ENCODE assay signal across 8 mouse cellular contexts in the genomic region with DNA sequence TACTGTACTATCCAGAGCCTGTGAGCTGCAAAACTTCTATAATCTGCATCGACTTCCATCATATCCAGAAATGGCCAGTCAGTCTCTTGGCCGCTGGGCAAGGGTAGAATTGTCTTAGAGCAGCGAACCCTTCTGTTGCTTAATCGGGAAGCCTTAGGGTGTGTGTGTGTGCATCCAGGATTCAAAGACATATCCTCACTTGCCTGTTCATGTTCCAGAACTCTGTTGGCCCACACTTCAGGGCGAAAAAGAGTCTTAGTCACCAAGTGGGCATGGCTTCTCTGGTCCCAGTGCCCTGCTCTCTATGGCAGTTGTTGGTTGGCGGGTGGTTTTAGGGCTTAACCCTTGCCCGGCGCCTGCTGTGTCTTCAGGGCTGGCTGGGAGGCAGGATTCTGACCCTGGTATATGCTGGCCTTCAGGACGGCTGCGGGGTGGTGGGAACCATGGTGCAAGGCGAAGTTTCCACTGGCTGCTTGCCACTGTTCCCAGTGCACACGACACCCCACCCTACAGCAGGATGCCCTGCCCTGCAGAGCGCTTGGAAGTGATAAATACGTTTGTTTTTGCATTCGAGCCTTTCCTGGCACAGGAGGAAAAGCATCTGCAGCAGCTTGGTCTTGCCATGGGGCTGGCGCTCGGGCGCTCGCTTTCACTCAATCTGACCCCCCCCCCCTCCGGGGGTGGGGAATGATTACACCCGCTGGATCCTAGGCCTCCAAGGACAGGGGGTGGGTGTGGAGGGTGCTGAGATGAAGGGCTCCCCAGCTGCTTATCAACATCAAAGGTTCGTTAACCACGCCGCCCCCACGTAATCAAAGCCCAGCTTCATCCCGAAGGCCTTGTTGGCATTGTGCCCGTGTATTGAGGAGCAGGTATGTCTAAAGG. TPM values are rescaled to one million over a fixed set of nuclear protein-coding genes. Genes with fewer than 3 reads are reported as not detected.
DNase-seq lines count a peak whose midpoint lies in the region; ATAC-seq lines count a peak whose summit lies in the region.

No protein-coding gene starts in this region.

- WGBS in midbrain, embryonic 14.5 days = 63% methylated on average over 27 of the region's 27 CpGs
- 68% methylated on average over 27 of the region's 27 CpGs for WGBS in midbrain, embryonic 11.5 days
- 40% methylated on average over 27 of the region's 27 CpGs for WGBS in heart, embryonic 15.5 days

- H3K4me3 ChIP-seq in midbrain, embryonic 14.5 days (replicated peaks; ENCODE audit: low read depth, low read length) = no peak overlapping the region
- no peak overlapping the region for H3K4me3 ChIP-seq in midbrain, embryonic 11.5 days (ENCODE audit: low read depth, low read length)
- peak overlapping the region; percentile 20; the same call in 1 of the 2 replicates for H3K4me3 ChIP-seq in heart, embryonic 15.5 days

- H3K27ac ChIP-seq in midbrain, embryonic 14.5 days (replicated peaks; ENCODE audit: low read depth, low read length) = no peak overlapping the region
- no peak overlapping the region for H3K27ac ChIP-seq in midbrain, embryonic 11.5 days (ENCODE audit: low read depth, low read length)
- H3K27ac ChIP-seq in heart, embryonic 15.5 days = peak overlapping the region; percentile 45; the same call in 1 of the 2 replicates

- DNase-seq in midbrain, embryonic 14.5 days = peak; percentile 48
- DNase-seq in midbrain, embryonic 11.5 days (ENCODE audit: low spot score, missing footprints) = no peak
- peak; percentile 78 for DNase-seq in fat pad, adult 2 months (ENCODE audit: extremely low read depth, low read depth, low spot score)
- DNase-seq in kidney, postnatal 4 days = peak; percentile 54 to 74
- DNase-seq in ovary, postnatal 10 days (ENCODE audit: low spot score) = peak; percentile 16
- no peak for DNase-seq in layer of hippocampus, postnatal 25 days (ENCODE audit: extremely low spot score in 1 of 2, low spot score in 1 of 2)

- no peak overlapping the region for H3K9ac ChIP-seq in midbrain, embryonic 14.5 days (replicated peaks; ENCODE audit: low read length)
- H3K9ac ChIP-seq in midbrain, embryonic 11.5 days (ENCODE audit: low read length) = no peak overlapping the region
- 0 out of 2 replicates have a peak overlapping the region, but pooled peaks have one; percentile 1 for H3K9ac ChIP-seq in heart, embryonic 15.5 days

- no peaks in the 10 kb centered on the region for H3K9me3 ChIP-seq in midbrain, embryonic 14.5 days (ENCODE audit: control insufficient read depth, low read length)
- H3K9me3 ChIP-seq in midbrain, embryonic 11.5 days (ENCODE audit: control insufficient read depth, low read length) = no peaks in the 10 kb centered on the region
- no peaks in the 10 kb centered on the region for H3K9me3 ChIP-seq in heart, embryonic 15.5 days (replicated peaks)

- H3K4me1 ChIP-seq in midbrain, embryonic 14.5 days (ENCODE audit: control insufficient read depth, insufficient read depth, low read length) = no peaks in the 10 kb centered on the region
- no peaks in the 10 kb centered on the region; the same call in 1 of the 2 replicates for H3K4me1 ChIP-seq in midbrain, embryonic 11.5 days (ENCODE audit: control insufficient read depth, insufficient read depth, low read length)
- peaks cover 13% of the 10 kb centered on the region for H3K4me1 ChIP-seq in heart, embryonic 15.5 days (replicated peaks)

- no peak overlapping the region for H3K4me2 ChIP-seq in midbrain, embryonic 14.5 days (ENCODE audit: low read length)
- H3K4me2 ChIP-seq in midbrain, embryonic 11.5 days = no peak overlapping the region
- peak overlapping the region; percentile 51 for H3K4me2 ChIP-seq in heart, embryonic 15.5 days

- no peaks in the 10 kb centered on the region for H3K36me3 ChIP-seq in midbrain, embryonic 14.5 days (ENCODE audit: control insufficient read depth, insufficient read depth, low read length)
- H3K36me3 ChIP-seq in midbrain, embryonic 11.5 days (ENCODE audit: control insufficient read depth, insufficient read depth, low read length) = no peaks in the 10 kb centered on the region
- no peaks in the 10 kb centered on the region for H3K36me3 ChIP-seq in heart, embryonic 15.5 days

- H3K27me3 ChIP-seq in midbrain, embryonic 14.5 days (ENCODE audit: control insufficient read depth, insufficient read depth, low read length) = no peaks in the 10 kb centered on the region
- no peaks in the 10 kb centered on the region for H3K27me3 ChIP-seq in midbrain, embryonic 11.5 days (ENCODE audit: control insufficient read depth, insufficient read depth, low read length)
- no peaks in the 10 kb centered on the region for H3K27me3 ChIP-seq in heart, embryonic 15.5 days

- ATAC-seq in midbrain, embryonic 14.5 days (ENCODE audit: low FRiP score, low TSS enrichment) = 0 out of 2 replicates have a peak, but pooled peaks have one; percentile 55
- ATAC-seq in midbrain, embryonic 11.5 days (ENCODE audit: low FRiP score) = no peak
- peak; percentile 78; the same call in 1 of the 2 replicates for ATAC-seq in heart, embryonic 15.5 days (replicated peaks; ENCODE audit: insufficient number of reproducible peaks, insufficient read depth, low FRiP score, low read depth)
- ATAC-seq in monocyte, adult 5-6 weeks (replicated peaks; ENCODE audit: insufficient number of reproducible peaks, low FRiP score, low TSS enrichment, poor library complexity, severe bottlenecking) = no peak

RNA-seq across cellular contexts. Expression of a gene that starts 54.9 kb away (rescaled TPM):
- 15.9 and 21.6 TPM in 2 replicates for polyA plus RNA-seq in midbrain, embryonic 14.5 days (2014; fragmentation: Nextera tagmentation; extraction: Ambion mirVana)
- 28.5 and 28.7 TPM in 2 replicates for polyA plus RNA-seq in midbrain, embryonic 11.5 days (2014; fragmentation: Nextera tagmentation; extraction: Ambion mirVana)
- polyA plus RNA-seq in heart, embryonic 15.5 days (2015; fragmentation: Nextera tagmentation; extraction: Ambion mirVana) = 48.5 and 52.8 TPM in 2 replicates
- total RNA-seq in layer of hippocampus, postnatal 25 days (2021) = 10 to 100 TPM; 27.2 to 35.7 TPM
- total RNA-seq in monocyte, adult 5-6 weeks (2017) = 20.6 to 89.1 TPM (median 24.1 TPM) in 3 replicates

Comparison
In these comparisons a context has a peak if more than half of its experiments do, and no peak if none do; other contexts are left out.
1. ATAC-seq: peak in midbrain, embryonic 14.5 days (single experiment) and heart, embryonic 15.5 days (single experiment); none in midbrain, embryonic 11.5 days (single experiment) and monocyte, adult 5-6 weeks (single experiment).
2. DNase-seq: peak in midbrain, embryonic 14.5 days (single experiment), fat pad, adult 2 months (single experiment), kidney, postnatal 4 days (2 of 2) and ovary, postnatal 10 days (single experiment); none in midbrain, embryonic 11.5 days (single experiment) and layer of hippocampus, postnatal 25 days (0 of 2).